Mouse (Mus musculus) left cerebral cortex, adult 2 months (tissue): ENCODE data around the gene D130043K22Rik. TPM values are rescaled to one million over a fixed set of nuclear protein-coding genes. Genes with fewer than 3 reads are reported as not detected.

Experiments used
- DNase-seq, 2 experiments: peaks; one replicate each; pipeline ENCODE4 v3.0.0; 2021 to 2022; ENCODE audit warnings: low spot score in 2 of 2, mixed read lengths in 1 of 2; ENCODE audit errors: extremely low spot score in 1 of 2
- H3K27ac ChIP-seq: fragments of 200-600 bp; 2 replicates; pipeline ENCODE4 v1.8.1; 2022
- H3K4me3 ChIP-seq: fragments of 200-600 bp; 2 replicates; pipeline ENCODE4 v1.8.1; 2022
- CTCF ChIP-seq: fragments of 200-600 bp; IDR thresholded peaks from 2 replicates; pipeline ENCODE4 v1.8.1; 2022; ENCODE audit warnings: antibody characterized with exemption, mild to moderate bottlenecking, moderate library complexity
- intact Hi-C: fragments of 180-260 bp; cut with DNase I; formaldehyde crosslinking; loops from one replicate; pipeline ENCODE4 v1.15.1; 2025
- long read RNA-seq, 2 experiments: library from polyadenylated mRNA; stranded (forward); transcript quantifications; one replicate each; pipeline ENCODE4 v2.0.0; 2021; ENCODE audit warnings: borderline mapping rate in 2 of 2
- total RNA-seq, 2 experiments: library from RNA; stranded (reverse); gene quantifications; 2 replicates each; pipeline ENCODE4 v1.2.3; 2021

The D130043K22Rik gene
- total RNA-seq = 10 to 100 TPM; 30.8 to 31.2 TPM
- long read RNA-seq, experiment 1, full-length matches to known transcripts = 16 of 24 reads
- long read RNA-seq, experiment 1, partial matches to known transcripts = 4 of 24 reads
- long read RNA-seq, experiment 1, other reads (novel, unspliced or antisense) = 4 of 24 reads
- long read RNA-seq, experiment 2, full-length matches to known transcripts = 12 of 19 reads
- long read RNA-seq, experiment 2, partial matches to known transcripts = 1 of 19 reads
- long read RNA-seq, experiment 2, other reads (novel, unspliced or antisense) = 6 of 19 reads

GRCm38 (mm10) chr13:24844983-24845955 lies at the start of gene D130043K22Rik:
Gene D130043K22Rik, plus strand, starts transcription at chr13:24845135.
- no peak for TF ChIP-seq CTCF
- peak; percentile 78 to 79 for DNase-seq
- peak within 1 kb of the TSS; percentile 92 for H3K27ac ChIP-seq
- intact Hi-C loops = no loop called here
- peak within 1 kb of the TSS; percentile 74 for H3K4me3 ChIP-seq

GRCm38 (mm10) chr13:24798686-24799085 lies 46.2 kb upstream of the D130043K22Rik start:
- no peak overlapping the region for H3K27ac ChIP-seq
- no peak for TF ChIP-seq CTCF
- no peak overlapping the region for H3K4me3 ChIP-seq
- intact Hi-C loops = no loop called here
- no peak for DNase-seq

- H3K4me3 ChIP-seq = peak overlapping the region; percentile 99; the same call in 1 of the 2 replicates
These were observed 45.6 kb upstream of the D130043K22Rik start for GRCm38 (mm10) chr13:24799378-24799777.

GRCm38 (mm10) chr13:24799925-24800673 lies 44.8 kb upstream of the D130043K22Rik start:
- peak; percentile 29 to 44 for DNase-seq
- no peak for TF ChIP-seq CTCF
- intact Hi-C loops = loop anchor here (1.0 kb wide), 1 partner anchor 31 kb away; the partner anchor contains the start of genes Acot13 and Tdp2
- Histone ChIP-seq H3K4me3 (peak overlapping the region; percentile 99), H3K27ac (peak overlapping the region; percentile 99)

More at GRCm38 (mm10) chr13:24799378-24799777, 45.6 kb upstream of the D130043K22Rik start:
- intact Hi-C loops = no loop called here
- peak overlapping the region; percentile 99 for H3K27ac ChIP-seq
- DNase-seq = no peak
- TF ChIP-seq CTCF = no peak

GRCm38 (mm10) chr13:24800674-24801307 lies 44.1 kb upstream of the D130043K22Rik start:
- TF ChIP-seq CTCF = no peak
- peak overlapping the region; percentile 99 for H3K4me3 ChIP-seq
- intact Hi-C loops = loop anchor here (1.0 kb wide), 1 partner anchor 31 kb away; the partner anchor contains the start of genes Acot13 and Tdp2
- peak; percentile 95 to 96 for DNase-seq
- H3K27ac ChIP-seq = peak overlapping the region; percentile 99

- peak; percentile 43 to 53 for DNase-seq
- intact Hi-C loops = no loop called here
- TF ChIP-seq CTCF = peak; percentile 13
- peak within 1 kb of the TSS; percentile 99 for H3K27ac ChIP-seq
- H3K4me3 ChIP-seq = peak within 1 kb of the TSS; percentile 99
These were observed 43.5 kb upstream of the D130043K22Rik start, which contains the start of gene BC005537 for GRCm38 (mm10) chr13:24801308-24801921. Gene BC005537, plus strand, starts transcription at chr13:24801657.

GRCm38 (mm10) chr13:24802131-24802691 lies 42.7 kb upstream of the D130043K22Rik start:
- no peak for TF ChIP-seq CTCF
- intact Hi-C loops = no loop called here
- H3K4me3 ChIP-seq = peak overlapping the region; percentile 99
- DNase-seq = peak; percentile 22 to 31
- H3K27ac ChIP-seq = peak overlapping the region; percentile 99

GRCm38 (mm10) chr13:24803196-24803595 lies 41.7 kb upstream of the D130043K22Rik start:
- intact Hi-C loops = no loop called here
- no peak for TF ChIP-seq CTCF
- Histone ChIP-seq H3K4me3 (peak overlapping the region; percentile 99), H3K27ac (no peak overlapping the region)
- DNase-seq = no peak

GRCm38 (mm10) chr13:24806079-24806478 lies 38.9 kb upstream of the D130043K22Rik start:
- TF ChIP-seq CTCF = no peak
- DNase-seq = no peak
- Histone ChIP-seq H3K27ac (no peak overlapping the region), H3K4me3 (no peak overlapping the region)
- intact Hi-C loops = no loop called here

- no peak for TF ChIP-seq CTCF
- intact Hi-C loops = no loop called here
- Histone ChIP-seq H3K4me3 (no peak overlapping the region), H3K27ac (no peak overlapping the region)
- DNase-seq = no peak
These were observed 32.4 kb upstream of the D130043K22Rik start for GRCm38 (mm10) chr13:24812521-24812920.
